ENCODE assay signal across 13 mouse cellular contexts in the genomic region with DNA sequence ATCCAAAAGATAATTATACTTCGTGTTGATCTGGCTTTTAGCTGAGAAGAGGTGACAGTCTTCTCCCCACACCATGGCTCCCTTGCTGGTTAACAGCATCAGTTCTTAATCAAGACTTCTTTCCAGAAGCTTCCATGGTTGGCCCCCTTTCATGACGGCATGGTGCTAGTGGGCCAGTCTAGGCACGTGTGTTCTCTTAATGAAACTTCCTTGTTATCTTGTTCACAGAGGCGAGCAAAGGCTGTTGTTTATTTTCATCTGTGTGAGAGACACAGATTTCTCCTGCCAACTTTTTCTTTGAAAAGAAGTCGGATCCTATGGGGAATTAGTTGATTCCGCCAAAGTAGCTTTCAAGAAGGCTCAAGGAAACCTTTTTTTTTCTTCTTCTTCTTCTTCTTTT. TPM values are rescaled to one million over a fixed set of nuclear protein-coding genes. Genes with fewer than 3 reads are reported as not detected.
"Had no signal": no experiment of that assay in that cellular context is flagged by ENCODE, and none has a peak within 500 bp of the region (broad histone marks: within the 10 kb centered on the region; RNA-seq: fewer than 3 reads in every experiment).

No protein-coding gene starts in this region.

- H3K4me3 ChIP-seq: intestine, embryonic 15.5 days; left cerebral cortex, adult 2 months; liver, embryonic 12.5 days; midbrain, embryonic 10.5 days; midbrain, embryonic 15.5 days; neural tube, embryonic 12.5 days had no signal

- H3K36me3 ChIP-seq: intestine, embryonic 15.5 days; liver, embryonic 12.5 days; midbrain, embryonic 15.5 days had no signal

- H3K27ac ChIP-seq: intestine, embryonic 15.5 days; left cerebral cortex, adult 2 months; liver, embryonic 12.5 days; midbrain, embryonic 10.5 days; midbrain, embryonic 15.5 days; neural tube, embryonic 12.5 days had no signal

- H3K9ac ChIP-seq: intestine, embryonic 15.5 days; liver, embryonic 12.5 days; midbrain, embryonic 15.5 days; neural tube, embryonic 12.5 days had no signal

- ATAC-seq: intestine, embryonic 15.5 days; liver, embryonic 12.5 days; lung, postnatal 0 days; midbrain, embryonic 15.5 days had no signal

- H3K27me3 ChIP-seq: intestine, embryonic 15.5 days; liver, embryonic 12.5 days; midbrain, embryonic 15.5 days; neural tube, embryonic 12.5 days had no signal

- H3K4me1 ChIP-seq: intestine, embryonic 15.5 days; liver, embryonic 12.5 days; neural tube, embryonic 12.5 days had no signal

- DNase-seq: kidney, adult 18-20 months; kidney, postnatal 14 days; lung, postnatal 4 days; spleen, adult 18-20 months; thymus, postnatal 14 days had no signal

- H3K4me2 ChIP-seq: intestine, embryonic 15.5 days; liver, embryonic 12.5 days; midbrain, embryonic 15.5 days; neural tube, embryonic 12.5 days had no signal

- H3K9me3 ChIP-seq: intestine, embryonic 15.5 days; liver, embryonic 12.5 days; midbrain, embryonic 10.5 days; midbrain, embryonic 15.5 days; neural tube, embryonic 12.5 days had no signal

RNA-seq across cellular contexts. Expression of gene Lrig3, which starts 21.3 kb away (rescaled TPM):
- total RNA-seq: neutrophil, adult 5-6 weeks had no signal
